Mouse (Mus musculus): ENCODE measurements at regions not wholly inside any gene's neighbourhood (a gene's known extent, or its start where the extent isn't known, plus 50 kb on each side); places are given as distances from the start of the nearest gene placed in this dataset.

GRCm38 (mm10) chr12:96198928-96199327 is 506.9 kb downstream of the Flrt2 start:
- DNase-seq (ENCODE audit: extremely low spot score in 1 of 2, low spot score in 1 of 2) = no peak

GRCm38 (mm10) chr12:96201855-96202254 is 509.8 kb downstream of the Flrt2 start:
- no peak for DNase-seq (ENCODE audit: extremely low spot score in 1 of 2, low spot score in 1 of 2)

- no peak for DNase-seq (ENCODE audit: extremely low spot score in 1 of 2, low spot score in 1 of 2)
Observed at GRCm38 (mm10) chr12:96226446-96226845, 534.4 kb downstream of the Flrt2 start.

DNA sequence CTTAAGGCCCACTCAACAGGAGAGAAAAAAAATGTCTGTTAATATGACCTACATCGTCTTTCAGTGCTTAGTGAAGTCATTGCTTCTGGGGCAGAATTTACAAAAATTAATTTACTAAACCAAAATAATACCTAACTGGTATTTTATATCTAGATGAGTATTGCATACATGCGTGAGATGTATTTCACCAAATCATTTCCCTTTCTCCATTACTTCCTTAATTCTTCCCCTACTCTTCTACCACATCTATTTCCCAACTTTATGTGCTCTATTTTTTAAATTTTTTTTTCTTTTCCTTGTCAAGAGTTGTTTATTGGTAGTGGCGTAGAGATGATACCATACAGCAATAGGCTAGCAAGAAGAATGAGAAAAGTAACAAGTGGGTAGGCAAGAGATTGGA is 536.7 kb downstream of the Flrt2 start:
- DNase-seq (ENCODE audit: extremely low spot score in 1 of 2, low spot score in 1 of 2) = no peak

- DNase-seq (ENCODE audit: extremely low spot score in 1 of 2, low spot score in 1 of 2) = no peak
Observed at GRCm38 (mm10) chr12:96235510-96235909, 543.5 kb downstream of the Flrt2 start.

DNA sequence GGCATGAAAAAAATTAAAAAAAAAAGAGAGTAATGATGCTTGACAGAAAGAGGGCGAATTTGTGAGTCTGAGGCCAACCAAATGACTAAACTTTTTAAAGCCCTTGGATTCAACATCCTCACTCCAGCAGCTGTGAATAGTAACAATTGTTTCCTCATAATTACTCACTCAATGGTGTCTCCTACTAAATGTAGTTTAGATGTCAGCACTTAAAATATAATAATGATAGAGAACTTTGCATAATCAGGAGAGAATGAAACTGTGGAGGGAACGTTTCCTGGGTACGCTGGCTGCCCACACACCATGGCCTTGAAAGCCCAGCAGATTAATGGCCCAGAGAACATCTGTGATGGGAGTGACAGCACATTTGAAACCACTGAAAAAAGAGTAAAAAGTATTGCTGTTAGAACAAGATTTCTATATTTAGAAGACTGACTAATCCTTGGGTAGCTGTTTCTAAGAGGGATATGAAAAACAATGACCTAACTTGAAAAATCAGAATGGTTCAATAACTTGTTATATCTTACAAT is 544.0 kb downstream of the Flrt2 start:
- DNase-seq (ENCODE audit: extremely low spot score in 1 of 2, low spot score in 1 of 2) = peak in 1 of 2 experiments; percentile 1

DNA sequence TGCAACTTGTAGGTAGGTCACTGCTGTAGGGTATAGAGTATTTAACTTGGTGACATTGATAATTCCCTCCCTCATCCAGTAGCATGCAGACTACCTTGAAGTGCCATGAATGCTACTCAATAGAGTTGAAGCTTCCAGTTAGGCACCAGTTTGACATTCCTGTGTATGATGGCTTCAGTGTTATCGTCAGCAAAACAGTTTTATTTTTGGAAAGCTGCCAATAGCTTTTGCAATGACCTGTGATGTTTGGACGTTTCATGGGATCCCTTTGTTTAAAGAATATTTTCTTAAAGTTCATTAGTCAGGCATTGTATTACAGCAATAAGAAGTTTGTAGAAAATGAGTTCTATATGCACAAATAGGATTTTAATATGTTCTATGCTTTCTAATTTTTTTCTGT is 547.6 kb downstream of the Flrt2 start:
- DNase-seq (ENCODE audit: extremely low spot score in 1 of 2, low spot score in 1 of 2) = no peak

DNA sequence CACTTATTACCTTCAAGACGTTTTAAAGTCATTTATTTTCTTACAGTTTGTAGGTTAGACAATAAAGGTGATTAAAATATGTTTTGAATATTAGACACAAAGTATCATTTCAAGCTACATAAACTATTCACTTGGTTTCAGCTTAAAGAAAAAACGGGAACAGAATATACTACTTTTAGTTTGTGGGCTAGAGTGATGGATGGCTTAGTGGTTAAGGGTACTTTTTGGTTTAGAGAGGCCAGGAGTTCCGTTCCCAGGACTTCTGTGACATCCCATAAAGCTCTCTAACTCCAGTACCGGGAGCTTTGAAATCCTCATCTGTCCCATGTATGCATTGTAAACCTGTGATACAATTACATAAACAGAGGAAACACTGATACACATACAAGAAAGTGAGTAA is 570.0 kb downstream of the Flrt2 start:
- DNase-seq (ENCODE audit: extremely low spot score in 1 of 2, low spot score in 1 of 2) = no peak

- no peak for DNase-seq (ENCODE audit: extremely low spot score in 1 of 2, low spot score in 1 of 2)
Observed at GRCm38 (mm10) chr12:96275894-96276293, 583.9 kb downstream of the Flrt2 start.

- DNase-seq (ENCODE audit: extremely low spot score in 1 of 2, low spot score in 1 of 2) = peak in 1 of 2 experiments; percentile 48
Observed at GRCm38 (mm10) chr12:96311137-96311536, 619.1 kb downstream of the Flrt2 start.

DNA sequence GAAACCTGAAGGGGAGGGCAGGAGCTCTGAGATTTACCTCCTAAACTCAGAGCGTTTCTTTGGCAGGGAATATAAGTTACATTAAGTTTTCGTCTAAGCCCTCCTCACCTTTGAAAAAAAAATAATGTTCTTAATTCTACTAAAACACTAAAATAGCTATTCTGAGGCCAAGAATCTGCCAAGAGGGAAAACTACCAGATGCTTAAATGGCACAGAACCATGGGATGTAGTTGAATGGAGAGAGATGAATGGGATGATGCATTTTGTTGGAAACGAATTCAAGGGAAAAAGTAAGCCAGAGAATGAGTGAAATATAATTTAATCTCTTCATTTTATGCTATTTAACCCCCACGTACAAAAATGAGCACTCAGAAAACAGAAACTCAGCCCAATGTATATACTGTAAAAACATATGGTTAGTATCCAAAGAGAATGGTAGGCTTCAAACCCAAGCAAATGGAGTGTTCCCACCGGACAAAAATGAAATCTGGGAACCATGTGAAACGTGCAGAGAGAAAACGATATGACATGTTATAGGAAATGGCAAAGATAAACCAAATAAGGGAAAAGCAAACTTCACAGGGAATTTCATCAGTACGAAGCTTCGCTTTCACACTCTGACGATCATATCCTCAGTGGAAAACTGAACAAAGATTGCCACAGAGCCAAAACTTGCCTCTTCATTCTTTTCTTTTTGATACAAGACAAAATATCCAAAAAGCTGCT is 631.2 kb downstream of the Flrt2 start:
- no peak for DNase-seq (ENCODE audit: extremely low spot score in 1 of 2, low spot score in 1 of 2)

- DNase-seq (ENCODE audit: extremely low spot score in 1 of 2, low spot score in 1 of 2) = no peak
Observed at GRCm38 (mm10) chr12:96351143-96351542, 659.1 kb downstream of the Flrt2 start.

- DNase-seq (ENCODE audit: extremely low spot score in 1 of 2, low spot score in 1 of 2) = no peak
Observed at GRCm38 (mm10) chr12:96378924-96379323, 686.9 kb downstream of the Flrt2 start.

GRCm38 (mm10) chr12:96419104-96419503 is 727.1 kb downstream of the Flrt2 start:
- DNase-seq (ENCODE audit: extremely low spot score in 1 of 2, low spot score in 1 of 2) = no peak

DNA sequence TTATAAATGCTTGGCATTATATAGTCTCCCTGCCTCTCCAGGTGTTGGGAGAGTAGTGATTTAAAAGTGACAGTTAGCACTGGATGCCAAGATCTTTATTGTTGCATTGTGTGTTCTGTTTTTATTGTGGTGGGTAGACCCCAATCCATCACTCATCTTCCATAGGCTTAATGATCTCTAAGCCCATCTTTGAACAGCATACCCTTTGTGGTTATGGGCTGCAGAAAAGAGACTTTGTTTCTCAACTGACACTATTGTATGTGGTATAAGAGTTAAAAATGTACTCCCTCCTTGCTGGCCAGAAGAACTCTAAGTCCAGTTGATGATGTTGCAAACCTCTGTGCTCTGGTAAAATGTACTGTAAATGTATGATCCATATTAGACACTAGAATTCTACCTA is 727.5 kb downstream of the Flrt2 start:
- no peak for DNase-seq (ENCODE audit: extremely low spot score in 1 of 2, low spot score in 1 of 2)

DNA sequence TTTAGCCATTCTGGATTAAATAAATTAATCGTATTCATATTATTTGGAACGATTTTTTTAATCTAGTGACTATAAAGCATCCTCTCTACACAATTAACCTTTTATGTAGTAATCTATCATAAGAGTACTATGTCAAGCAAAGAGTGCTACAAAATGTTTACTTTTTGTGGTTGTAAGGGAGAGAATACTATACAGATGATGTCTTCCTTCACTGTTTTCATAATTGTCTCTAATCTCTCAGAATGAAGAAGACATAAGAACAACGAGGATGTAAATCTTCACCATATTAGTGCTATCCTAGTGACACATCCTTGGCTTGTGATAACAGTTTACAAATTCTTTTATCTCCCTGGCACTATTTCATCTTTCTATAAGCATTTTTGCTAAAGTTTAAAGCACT is 735.6 kb downstream of the Flrt2 start:
- DNase-seq (ENCODE audit: extremely low spot score in 1 of 2, low spot score in 1 of 2) = no peak

GRCm38 (mm10) chr12:96442546-96442945 is 750.5 kb downstream of the Flrt2 start:
- DNase-seq (ENCODE audit: extremely low spot score in 1 of 2, low spot score in 1 of 2) = no peak

DNA sequence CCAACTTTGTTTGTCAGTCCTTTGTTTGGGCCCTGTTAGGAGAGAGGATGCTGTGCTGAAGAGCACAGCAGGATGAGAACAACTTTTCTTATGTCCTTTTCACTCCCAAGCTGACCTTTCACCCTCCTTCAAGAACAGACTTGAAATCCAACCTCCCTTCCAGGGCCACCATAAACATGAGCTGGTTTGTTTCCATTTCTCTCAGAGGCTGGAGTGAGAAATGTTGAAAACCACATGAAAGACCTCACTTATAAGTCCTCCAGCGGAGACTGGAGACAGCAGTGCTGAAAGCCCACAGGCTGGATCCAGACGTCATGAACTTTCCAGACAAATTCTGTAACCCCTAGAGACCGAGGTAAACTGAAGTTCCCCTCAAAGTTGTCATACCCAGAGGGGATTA is 761.3 kb downstream of the Flrt2 start:
- no peak for DNase-seq (ENCODE audit: extremely low spot score in 1 of 2, low spot score in 1 of 2)

- no peak for DNase-seq (ENCODE audit: extremely low spot score in 1 of 2, low spot score in 1 of 2)
Observed at GRCm38 (mm10) chr12:96476344-96476743, 784.3 kb downstream of the Flrt2 start.

- DNase-seq (ENCODE audit: extremely low spot score in 1 of 2, low spot score in 1 of 2) = peak in 1 of 2 experiments; percentile 0
Observed at GRCm38 (mm10) chr12:96488448-96488960, 796.5 kb downstream of the Flrt2 start.

DNA sequence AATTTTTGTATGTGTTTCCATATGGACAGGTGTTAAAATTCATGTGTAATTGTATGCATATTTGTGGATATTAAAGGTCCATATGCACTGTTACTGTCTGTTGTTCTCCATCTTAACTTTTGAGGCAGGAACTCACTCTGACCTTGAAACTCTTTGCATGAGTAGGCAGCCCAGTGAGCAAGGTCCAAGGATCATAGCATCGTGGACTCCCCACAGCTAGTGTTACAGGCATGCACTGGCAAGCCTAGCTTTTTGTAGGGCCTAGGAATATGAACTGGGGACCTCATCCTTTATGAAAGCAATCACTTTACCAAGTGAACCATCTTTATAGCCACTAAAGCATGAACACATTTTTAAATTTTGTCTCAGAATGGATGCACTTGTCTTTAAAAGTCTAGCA is 817.6 kb downstream of the Flrt2 start:
- DNase-seq (ENCODE audit: extremely low spot score in 1 of 2, low spot score in 1 of 2) = no peak

GRCm38 (mm10) chr12:96558824-96559223 is 866.8 kb downstream of the Flrt2 start:
- no peak for DNase-seq (ENCODE audit: extremely low spot score in 1 of 2, low spot score in 1 of 2)
